Mouse (Mus musculus) megakaryocyte progenitor cell, adult 5-6 weeks (primary cell): ENCODE results near the gene Brd3os. TPM values are rescaled to one million over a fixed set of nuclear protein-coding genes. Genes with fewer than 3 reads are reported as not detected.

Experiments used
- ATAC-seq: replicated peaks from 2 replicates; pipeline ENCODE4 v1.8.0; 2016; ENCODE audit warnings: mild to moderate bottlenecking, moderate TSS enrichment, inconsistent platforms; ENCODE audit not compliant: poor library complexity
- total RNA-seq, 2 experiments: library from RNA; stranded (forward) in 1 of 2; stranded (reverse) in 1 of 2; fragments of 157-497, 149-512 nt in 1 of 2; fragments of 200-1000 nt in 1 of 2; gene quantifications; 2 replicates each; pipeline versions ENCODE4 v1.2.3 to v1.2.4; 2015 to 2017

The Brd3os gene
- total RNA-seq, 2 experiments from 2014 or later: 0.12 TPM; not detected in 1

DNA sequence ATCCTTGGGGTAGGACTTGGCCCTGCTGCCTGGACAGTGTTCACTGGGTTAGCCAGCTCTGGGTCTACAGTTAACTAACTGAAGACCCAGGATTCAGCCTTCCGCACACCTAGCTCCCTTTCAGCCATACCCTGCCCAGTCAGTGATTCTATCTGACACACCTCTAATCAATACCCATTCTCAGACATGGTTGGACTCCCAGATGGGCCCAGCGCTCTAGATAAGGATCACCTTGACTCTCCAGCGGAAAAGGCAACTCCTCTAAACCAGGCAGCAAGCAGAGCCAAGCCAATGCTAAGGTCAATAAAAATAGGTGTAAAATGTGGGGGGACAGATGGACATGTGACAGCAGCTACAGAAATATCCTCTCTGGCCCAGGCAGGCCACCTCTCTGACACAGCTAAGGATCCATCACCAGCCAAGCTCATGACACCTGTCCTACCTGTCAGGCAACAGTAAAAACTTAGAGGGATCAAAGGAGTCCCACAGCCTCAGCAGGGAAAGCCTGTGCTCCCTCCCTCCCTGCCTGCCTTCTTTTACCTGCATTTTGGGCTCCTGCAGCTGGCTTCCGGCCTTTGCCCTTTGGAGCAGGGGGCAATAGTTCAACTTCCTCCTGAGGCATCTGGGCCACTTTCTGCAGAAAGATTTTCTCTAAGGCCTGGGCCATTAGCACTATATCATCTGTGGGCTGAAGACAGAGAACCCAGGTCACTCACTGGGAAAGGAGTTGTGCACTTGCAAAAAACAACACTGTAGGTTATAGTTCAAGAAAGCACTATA lies 19.9 kb downstream of the Brd3os start:
- no peak for ATAC-seq

DNA sequence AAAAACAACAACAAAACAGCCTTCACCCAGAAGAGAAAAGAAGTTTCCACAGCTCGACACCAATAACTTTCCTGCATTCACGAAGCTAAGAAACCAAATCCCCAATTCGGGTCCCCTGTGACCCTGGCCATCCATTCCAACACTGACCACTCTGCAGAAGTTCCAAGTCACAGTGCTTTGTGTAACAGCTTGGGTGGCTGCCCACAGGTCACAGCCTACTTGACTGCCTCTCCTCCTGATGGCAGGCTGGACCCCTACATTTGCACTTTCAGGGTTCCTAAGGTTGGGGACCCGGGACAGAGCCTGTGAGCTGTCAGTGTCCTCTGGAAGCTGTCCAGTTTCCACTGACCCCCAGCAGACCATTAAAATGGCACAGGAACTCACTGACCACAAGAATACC lies 20.8 kb downstream of the Brd3os start:
- ATAC-seq: no peak

DNA sequence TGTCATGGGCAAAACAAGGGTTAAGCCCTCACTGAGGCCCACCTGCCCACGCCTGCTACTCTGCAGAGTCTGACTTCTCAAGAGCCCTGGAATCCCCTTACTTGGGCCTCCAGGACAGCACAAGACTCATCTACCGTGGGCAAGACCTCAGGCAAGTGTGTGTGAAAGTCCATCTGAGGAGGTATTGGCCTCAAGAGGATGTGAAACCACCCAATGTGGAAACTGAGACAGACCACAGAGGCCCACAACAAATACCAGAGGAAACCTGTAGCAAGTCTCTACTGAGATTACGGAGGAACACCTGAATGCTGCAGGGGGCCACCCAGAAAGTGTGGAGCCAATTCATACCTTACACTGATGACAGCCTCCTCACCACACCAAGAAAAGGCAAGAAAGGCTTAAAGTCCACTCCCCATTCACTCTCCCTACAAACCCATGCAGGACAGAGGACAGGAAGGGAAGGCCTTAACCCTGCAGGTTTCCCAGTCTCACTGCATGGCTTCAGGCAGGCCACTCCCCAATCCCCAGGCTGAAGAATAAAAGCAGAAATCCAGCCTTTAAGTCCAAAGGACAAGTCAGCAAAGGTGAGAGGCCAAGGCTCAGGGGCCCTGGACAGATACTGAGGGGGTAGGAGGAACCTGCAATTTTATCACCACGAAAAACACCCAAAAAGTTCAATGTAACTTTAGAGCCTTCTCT lies 27.3 kb downstream of the Brd3os start:
- ATAC-seq: no peak

DNA sequence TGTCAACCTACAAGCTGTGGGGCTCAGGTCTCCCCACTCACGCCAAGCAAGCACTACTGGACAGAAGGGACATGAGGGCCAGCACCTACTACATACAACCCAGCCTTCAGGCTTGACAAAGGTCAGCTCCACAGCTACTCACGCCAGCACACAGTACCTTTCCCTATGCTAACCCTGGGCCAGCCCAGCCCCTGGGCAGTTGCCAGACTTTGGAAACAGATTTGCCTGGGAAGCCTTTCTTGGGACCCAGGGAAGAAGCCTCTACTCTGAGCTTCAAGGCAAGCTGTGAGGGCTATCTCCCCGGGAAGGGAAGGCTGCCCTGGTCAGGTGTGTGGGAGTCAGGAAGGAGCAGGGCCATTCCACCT lies 27.8 kb downstream of the Brd3os start:
- ATAC-seq: no peak

DNA sequence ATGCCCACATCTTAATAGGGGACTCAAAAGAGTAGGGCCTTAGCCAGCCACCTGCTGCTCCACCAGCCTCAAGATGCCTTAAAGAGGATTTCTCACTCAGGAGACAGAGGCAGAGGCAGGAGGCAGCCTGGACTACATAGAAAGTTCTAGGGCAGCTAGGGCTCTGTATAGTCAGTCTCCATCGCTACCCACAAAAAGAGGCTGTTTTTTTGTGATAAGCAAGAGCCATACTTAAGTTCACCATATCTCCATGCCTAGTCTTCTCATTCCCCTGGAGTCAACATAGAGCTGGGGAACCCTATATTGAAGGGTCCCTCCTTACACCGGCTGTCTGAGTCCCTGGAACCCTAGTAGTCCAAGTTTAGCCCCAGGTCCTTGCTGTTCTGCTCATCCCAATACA lies 28.4 kb downstream of the Brd3os start:
- ATAC-seq: peak; percentile 67

DNA sequence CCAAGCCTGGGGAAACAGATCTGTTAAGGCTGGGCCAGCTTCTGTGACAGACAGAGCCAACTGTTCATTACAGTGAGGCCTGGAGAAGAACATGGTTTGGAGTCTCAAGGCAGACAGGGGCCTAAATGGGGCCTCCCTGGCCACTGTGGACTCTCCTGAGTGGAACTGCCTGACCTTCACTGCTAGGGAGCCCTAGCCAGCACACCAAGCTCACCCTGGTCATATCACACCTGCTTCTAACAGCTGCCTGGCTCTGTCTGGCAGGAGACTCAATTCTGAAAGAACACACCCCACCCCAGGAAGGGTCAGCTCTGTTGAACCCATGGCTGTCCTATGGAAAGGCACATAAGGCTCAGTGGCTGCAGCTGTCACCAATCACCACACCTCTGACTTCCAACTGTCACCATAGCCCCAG lies 29.1 kb downstream of the Brd3os start:
- no peak for ATAC-seq

DNA sequence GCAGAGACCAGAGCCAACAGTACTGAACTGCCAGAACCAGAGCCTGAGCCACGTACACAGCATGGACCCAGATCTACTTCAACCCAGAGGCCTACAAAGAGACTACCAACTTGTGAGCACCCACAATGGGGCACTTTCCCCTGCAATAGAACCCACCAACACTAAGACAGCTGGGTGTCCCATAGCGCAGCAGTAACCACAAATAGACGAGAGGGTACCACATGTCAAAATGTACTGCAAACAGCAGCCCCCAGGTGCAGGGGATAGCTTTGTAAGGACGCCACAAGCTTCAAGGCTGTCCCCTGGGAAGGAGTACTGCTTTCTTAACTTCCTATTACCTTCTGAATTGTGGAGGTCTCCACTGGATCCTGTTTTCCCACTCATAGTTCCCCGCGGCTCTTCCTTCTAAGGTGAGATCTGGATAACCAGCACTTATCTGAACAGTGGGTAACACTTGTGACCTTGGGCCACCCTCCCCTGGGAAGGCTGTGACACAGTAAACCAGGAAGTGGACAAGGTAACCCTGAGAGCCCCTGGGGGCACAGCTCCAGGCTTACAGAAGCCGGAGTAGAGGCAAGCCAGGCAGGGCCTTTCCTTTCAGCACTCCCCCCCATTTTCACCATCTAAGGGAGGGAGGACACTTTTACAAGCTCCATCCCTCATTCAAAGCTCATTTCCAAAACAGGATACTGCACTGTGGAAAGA lies 31.1 kb downstream of the Brd3os start:
- no peak for ATAC-seq

DNA sequence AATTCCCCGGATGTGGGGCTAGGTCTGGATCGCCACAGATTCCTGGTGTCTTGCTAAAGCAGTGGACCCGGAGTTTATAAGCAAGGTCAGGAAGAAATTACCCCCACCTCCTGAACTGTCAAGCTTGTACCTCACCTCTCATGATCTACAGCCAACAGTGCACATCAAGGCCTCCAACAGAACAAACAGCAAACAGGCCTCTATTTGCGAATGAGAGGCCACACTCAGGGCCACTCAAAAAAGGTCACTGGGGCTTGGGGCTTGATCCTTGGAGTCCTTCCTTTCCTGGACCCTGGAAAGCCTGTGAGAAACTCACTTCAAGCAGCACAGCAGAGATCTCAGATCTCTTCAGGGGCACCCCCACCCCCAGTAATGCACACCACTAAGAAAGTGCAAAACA lies 31.8 kb downstream of the Brd3os start:
- ATAC-seq: no peak

DNA sequence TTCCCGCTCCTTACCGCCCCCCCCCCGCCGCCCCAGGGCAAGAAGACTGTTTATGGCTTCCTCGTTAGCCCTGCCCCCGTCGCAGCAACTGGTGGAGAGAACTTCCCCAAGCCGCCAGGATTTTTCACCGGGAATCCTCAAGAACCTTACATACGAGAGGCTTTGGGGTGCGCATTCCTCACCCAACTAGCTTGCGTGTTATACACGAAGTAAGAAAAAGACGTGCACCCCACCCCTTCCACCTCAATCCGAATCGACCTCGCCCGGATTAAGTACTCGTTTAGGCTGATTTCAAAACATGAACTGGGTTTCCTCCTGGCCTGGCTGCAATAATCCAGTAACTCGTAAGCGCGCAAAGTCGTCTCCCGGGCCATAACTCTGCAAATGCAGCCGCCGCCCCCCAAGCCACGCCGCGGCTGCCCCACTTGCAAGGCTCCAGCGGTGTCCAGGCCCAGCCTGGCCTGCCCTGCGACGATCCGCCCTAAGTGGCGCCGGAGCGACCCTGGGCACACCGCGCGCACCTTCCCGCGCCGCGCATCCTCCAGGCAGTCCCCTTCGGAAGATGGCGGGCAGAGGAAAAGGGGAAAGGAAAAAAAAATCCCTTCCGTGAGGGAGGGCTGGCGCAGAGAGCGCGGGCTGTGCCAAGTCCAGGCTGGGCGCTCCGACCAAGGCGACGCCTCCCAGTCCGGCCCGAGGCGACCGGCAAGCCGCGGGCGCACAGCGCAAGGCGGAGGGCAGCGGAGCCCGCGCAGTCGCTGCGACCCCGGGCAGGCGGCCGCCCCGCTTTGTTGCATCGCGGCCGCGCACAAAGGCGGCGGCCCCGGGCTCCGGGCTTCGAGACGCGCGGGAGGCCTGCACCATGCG lies 32.7 kb downstream of the Brd3os start:
- ATAC-seq: no peak

DNA sequence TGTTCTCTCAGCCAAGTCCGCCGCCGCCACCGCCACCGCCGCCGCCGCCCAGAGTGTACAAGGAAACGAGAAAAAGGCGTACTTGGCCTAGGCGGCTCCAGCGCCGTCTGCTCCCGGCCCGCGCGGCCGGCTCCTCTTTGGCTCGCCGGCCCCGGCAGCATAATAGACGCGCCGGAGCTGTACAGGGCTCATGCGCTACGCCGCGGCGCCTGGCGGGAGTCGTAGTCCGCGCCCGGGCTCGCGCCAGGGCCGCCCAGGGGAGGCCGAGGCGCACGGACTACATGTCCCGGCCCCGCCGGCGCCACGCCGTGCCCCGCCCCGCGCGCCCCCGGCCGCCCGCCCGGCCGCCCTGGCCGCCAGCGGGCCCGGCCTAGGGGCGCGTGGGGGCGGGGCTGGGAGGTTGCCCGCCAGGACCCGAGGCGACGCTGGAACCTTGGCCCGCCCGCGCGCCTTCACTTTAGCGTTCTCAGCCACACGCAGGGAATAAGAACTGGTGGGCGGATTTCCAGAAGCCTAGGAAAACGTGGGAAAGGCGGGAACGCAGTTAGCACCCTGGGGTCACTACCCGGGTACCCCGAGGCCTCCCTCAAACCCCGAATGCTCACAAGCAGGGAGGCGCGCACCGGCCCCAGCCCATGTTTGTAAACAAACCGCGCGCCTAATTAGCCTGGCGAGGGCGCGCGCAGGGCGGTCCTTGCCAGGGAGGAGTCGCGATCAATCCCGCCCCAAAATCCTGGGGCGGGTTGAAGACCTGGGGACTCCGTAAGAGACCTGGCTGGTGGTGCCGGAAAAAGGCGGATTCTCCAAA lies 33.6 kb downstream of the Brd3os start:
- ATAC-seq: peak; percentile 70

DNA sequence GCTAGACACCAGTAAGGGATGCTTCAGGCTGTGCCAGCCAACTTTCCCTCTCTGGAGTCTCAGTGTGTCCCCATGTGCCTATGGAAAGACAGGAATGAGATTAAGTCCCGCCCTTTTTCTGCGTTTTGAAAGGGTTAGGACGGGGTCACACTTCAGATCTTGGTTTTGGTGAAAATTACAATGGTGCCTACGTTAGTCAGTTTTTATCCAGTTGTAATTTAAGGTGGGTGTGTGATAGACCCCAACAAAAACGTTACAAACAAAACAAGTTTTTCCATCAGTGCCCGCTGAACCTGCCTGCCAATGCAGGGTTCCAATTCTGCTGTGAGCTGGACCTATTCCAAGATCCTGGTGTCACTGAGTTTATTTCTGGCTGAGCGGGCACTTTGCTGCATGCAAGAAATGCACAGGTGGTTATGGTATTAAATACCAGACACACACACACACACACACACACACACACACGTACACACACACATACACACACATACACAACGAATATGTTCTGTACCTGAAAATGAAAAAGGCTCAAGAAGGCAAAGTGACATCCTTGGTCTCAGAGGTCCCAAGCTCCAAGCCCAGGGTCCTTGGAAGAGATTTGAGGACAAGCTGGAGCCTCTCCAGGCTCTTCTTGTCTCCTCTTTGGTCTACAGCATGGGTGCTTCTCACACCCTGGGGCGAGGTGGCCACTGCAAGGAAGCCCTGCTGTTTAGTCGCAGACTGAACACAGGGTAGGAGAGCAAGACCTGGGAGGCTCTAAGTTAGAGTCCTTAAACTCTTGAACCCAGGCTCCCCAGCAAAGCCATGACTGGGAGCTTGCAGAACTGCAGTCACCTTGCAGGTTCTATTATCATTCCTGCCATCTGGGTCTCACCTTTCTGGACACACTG lies 34.4 kb downstream of the Brd3os start:
- no peak for ATAC-seq

DNA sequence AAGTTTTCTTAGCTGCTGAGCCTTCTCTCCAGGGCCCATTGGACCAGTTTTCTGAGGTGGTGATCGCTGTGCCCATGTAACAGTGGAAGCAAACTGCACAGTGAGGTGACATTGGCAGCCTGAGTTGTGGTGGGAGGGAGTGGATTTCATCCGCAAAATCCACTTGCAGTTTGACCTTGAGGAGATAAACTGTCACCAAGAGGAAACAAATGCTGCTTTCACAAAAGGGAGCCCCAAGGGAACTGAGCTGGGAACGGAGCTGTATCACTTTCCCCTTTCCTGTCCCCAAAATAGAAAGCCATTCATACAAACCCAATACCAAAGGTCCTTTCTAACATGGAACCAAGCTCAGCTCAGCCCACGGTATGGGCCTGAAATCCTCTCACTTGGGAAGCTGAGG lies 37.7 kb downstream of the Brd3os start:
- no peak for ATAC-seq

DNA sequence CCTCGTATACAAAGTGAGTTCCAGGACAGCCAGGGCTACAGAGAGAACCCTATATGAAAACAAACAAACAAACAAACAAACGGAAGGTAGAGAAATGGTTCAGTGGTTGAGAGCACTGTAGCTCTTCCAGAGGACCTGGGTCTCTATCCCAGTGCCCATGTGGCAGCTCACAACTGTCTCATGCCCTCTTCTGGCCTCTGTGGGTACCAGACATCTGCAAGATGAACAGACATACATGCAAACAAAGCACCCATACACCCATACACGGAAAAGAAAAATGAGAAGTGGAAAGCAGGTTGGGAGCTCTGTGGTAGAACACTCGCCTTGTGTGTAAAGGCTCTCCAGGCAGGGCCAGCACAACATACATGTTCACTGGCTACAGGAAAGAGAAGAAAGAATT lies 38.2 kb downstream of the Brd3os start:
- peak; percentile 51 for ATAC-seq

DNA sequence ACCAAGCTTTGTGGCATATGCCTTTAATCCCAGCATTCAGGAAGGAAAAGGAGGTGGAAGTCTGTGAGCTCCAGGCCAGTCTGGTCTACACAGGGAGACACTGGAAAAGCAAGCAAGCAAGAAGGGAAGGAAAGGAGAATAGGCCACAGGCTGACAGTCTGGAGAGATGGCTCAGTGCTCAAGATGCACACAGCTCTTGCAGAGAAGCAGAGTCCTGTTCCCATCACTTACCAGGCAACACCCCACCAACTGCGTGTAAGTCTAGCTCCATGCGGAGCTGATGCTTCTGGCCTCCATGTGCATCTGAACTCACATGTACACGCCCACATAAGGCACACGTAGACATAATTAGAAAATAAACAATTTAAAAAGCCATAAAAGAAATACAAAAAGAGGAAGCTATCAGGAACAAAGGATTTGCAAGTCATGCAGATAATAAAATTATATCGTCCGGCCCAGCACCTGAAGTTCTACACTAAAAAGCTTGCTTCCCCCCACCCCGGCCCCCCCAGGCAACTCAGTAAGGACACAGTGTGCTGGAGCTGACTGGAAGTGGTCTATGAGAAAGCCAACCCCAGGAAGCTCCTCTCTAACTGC lies 40.2 kb downstream of the Brd3os start:
- 0 out of 2 replicates have a peak, but pooled peaks have one; percentile 18 for ATAC-seq

DNA sequence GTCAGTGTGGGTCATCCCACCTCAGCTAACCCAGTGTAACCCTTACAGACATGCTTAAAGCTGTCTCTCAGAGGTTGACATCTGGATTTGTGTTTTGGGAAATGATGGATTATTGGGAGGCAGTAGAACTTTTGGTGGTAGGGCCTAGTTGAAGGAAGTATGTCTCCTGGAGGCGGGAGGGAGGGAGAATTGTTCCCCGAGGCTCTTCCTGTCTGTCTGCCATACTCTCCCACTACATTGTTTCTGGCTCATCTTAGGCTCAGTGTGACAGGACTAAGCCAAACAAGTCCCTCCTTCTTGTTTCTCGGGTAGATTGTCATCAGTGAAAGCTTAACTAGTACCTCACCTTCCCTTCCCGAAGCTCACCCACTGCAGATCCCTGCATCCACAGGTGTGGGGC lies 44.6 kb downstream of the Brd3os start:
- ATAC-seq: no peak

DNA sequence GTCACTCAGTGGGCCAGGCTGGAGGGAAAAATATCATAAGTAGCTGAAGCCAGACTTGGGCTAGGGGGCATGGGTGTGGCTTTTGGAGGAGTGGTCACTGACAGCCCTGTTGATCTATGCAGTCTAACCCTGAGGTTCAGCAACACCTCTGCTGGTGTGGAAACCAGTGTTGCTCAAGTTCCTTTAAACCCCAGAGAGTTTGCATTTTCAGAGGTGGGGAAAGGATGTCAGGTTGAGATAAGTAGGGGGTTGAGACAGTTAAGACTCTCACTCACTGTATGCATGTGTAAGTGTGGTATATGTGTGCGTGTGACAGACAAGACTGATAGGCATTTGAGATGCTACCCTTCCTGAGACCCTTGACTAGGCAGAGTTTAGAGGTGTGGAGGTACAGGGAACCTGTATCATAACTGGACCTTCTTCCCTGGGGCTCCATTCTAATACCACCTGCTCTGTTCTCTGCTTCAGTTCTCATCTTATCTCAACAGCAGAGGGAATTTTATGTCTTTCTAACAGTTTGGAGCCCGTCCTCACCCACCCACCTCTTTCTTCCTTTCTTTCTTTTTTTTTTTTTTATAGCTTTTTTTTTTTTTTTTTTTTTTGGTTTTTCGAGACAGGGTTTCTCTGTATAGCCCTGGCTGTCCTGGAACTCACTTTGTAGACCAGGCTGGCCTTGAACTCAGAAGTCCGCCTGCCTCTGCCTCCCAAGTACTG lies 45.4 kb downstream of the Brd3os start:
- ATAC-seq: peak; percentile 90

DNA sequence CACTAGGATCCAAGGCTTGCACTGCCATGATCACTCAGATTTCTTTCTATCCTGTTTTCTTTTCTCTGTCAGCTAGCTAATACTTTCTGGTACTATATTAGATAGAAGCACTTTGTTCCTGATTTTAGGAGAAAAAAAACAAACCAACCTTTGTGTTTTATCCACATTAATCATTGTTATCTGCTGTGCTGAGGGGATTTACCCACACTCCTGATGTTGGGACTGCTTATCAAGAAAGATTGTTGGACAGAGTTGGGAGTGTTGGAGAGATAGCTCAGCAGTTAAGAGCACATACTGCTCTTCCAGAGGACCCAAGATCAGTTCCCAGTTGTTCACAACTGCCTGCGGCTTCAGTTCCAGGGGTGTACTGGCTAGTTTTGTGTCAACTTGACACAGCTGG lies 46.2 kb downstream of the Brd3os start:
- no peak for ATAC-seq

DNA sequence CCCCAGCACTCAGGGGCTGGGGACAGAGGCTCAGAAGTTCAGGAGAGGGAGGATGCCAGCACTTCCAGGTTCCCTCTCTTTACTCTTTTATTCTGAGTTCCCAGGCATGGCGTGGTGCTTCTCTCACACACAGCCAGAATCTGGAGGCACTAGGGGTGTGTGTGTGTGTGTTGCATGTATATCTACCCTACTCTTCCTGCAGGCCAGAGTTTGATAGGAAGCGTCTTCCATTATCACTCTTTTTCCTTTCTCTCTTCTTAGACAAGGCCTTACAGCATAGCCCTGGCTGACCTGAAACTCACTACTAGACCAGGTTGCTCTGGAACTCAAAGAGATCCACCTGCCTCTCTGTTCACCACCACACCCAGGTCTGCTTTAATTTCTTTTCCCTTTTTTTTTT lies 48.8 kb downstream of the Brd3os start:
- ATAC-seq: no peak
